Mouse (Mus musculus) stomach, postnatal 0 days (tissue): ENCODE measurements around the gene Alppl2.

Source experiments
- CTCF ChIP-seq: IDR thresholded peaks from 2 replicates; pipeline ENCODE4 v1.5.1; 2016; ENCODE audit warnings: antibody characterized with exemption, low read depth, mild to moderate bottlenecking, moderate library complexity
- EP300 ChIP-seq: optimal IDR thresholded peaks from 2 replicates; pipeline ENCODE3; 2016; ENCODE audit warnings: antibody characterized with exemption

DNA sequence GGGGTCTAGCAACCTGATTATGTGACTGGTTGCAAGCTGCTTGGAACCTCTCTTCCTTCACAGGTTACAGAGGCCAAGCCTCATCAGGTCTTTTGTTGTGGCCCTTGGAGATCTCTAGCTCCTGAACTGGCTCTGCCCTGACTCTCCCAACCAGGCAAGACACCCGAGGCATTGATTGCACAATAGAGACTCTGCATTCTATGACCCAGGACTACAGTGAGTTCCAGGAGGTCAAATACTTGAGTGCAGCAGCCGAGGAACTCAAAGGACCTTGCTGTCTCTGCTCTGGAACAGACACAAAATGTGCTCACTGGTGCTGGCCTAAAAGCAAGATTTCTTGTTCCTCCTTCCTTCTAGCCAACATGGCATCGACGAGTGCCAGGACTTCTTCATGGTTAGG is 3.5 kb downstream of the Alppl2 start:
- TF ChIP-seq CTCF (no peak), EP300 (no peak)
